Mouse (Mus musculus): Measurements from ENCODE around the gene Syt6. TPM values are rescaled to one million over a fixed set of nuclear protein-coding genes. Genes with fewer than 3 reads are reported as not detected.

Gene Syt6
- total RNA-seq, 2 experiments from 2014 or later: 19.0 to 24.1 TPM

Small RNA genes within 50 kb of the gene (microRNA-seq; reads per million reads assigned to microRNA genes)
- gene Gm25325: not detected

Other genes with a start within 250 kb of the Syt6 start
- gene Atg4a-ps, start 70.8 kb downstream of the Syt6 start, total RNA-seq (2021): under 1 TPM in 1 of 2 experiments, not detected in 1; 0.62 TPM
- gene Olfml3, start 162.8 kb downstream of the Syt6 start, total RNA-seq (2021): 10 to 100 TPM; 12.7 to 13.3 TPM
- gene Gm10964, start 164.1 kb downstream of the Syt6 start, total RNA-seq (2021): not detected
- gene Hipk1, start 216.3 kb downstream of the Syt6 start, total RNA-seq (2021): 100 to 1,000 TPM; 110 to 129 TPM
- gene Dclre1b, start 234.2 kb downstream of the Syt6 start, total RNA-seq (2021): 10 to 100 TPM; 10.6 to 11.0 TPM
- 10 to 100 TPM; 12.1 to 14.3 TPM for gene Ap4b1, start 234.3 kb downstream of the Syt6 start, total RNA-seq (2021)
- gene Gm43064, start 234.3 kb downstream of the Syt6 start, total RNA-seq (2021): 1 to 10 TPM in 1 of 2 experiments, under 1 TPM in 1; 0.15 to 1.0 TPM